Mouse (Mus musculus) stomach, embryonic 16.5 days (tissue): ENCODE data around the gene Tbxas1. TPM values are rescaled to one million over a fixed set of nuclear protein-coding genes. Genes with fewer than 3 reads are reported as not detected.

Source experiments
- ATAC-seq: fragments of 200-750 bp; cut with Nextera tagmentation; 2 replicates; pipeline ENCODE4 v1.8.0; 2017; ENCODE audit warnings: moderate number of reproducible peaks, moderate TSS enrichment; ENCODE audit not compliant: insufficient read depth, low FRiP score
- H3K27ac ChIP-seq: fragments of 300-500 bp; sonication (generic); 2 replicates; pipeline ENCODE4 v1.5.1; 2014; ENCODE audit warnings: low read length
- H3K27me3 ChIP-seq: fragments of 300-500 bp; sonication (generic); 2 replicates; pipeline ENCODE4 v1.6.1; 2014; ENCODE audit warnings: low read length, control low read depth, mixed read lengths; ENCODE audit not compliant: control insufficient read depth, insufficient read depth
- H3K36me3 ChIP-seq: fragments of 300-500 bp; sonication (generic); 2 replicates; pipeline ENCODE4 v1.6.1; 2014; ENCODE audit warnings: low read length; ENCODE audit not compliant: control insufficient read depth, insufficient read depth
- H3K4me1 ChIP-seq: fragments of 300-500 bp; sonication (generic); 2 replicates; pipeline ENCODE4 v1.6.1; 2014; ENCODE audit warnings: low read length, control low read depth, mixed read lengths; ENCODE audit not compliant: control insufficient read depth, insufficient read depth
- H3K4me2 ChIP-seq: fragments of 300-500 bp; sonication (generic); 2 replicates; pipeline ENCODE4 v1.6.1; 2014; ENCODE audit warnings: low read depth, low read length, mixed read lengths
- H3K4me3 ChIP-seq: fragments of 300-500 bp; sonication (generic); replicated peaks from 2 replicates; pipeline ENCODE4 v1.5.1; 2014; ENCODE audit warnings: mild to moderate bottlenecking, low read length
- H3K9ac ChIP-seq: fragments of 300-500 bp; sonication (generic); 2 replicates; pipeline ENCODE4 v1.6.1; 2014; ENCODE audit warnings: low read length
- H3K9me3 ChIP-seq: fragments of 300-500 bp; sonication (generic); replicated peaks from 2 replicates; pipeline ENCODE4 v1.6.1; 2016; ENCODE audit warnings: low read length, control low read depth; ENCODE audit not compliant: control insufficient read depth
- WGBS: fragments of 180-500 bp; shearing (Covaris S2); extraction: QIAGEN DNeasy Blood & Tissue Kit; methylation state at CpG from one replicate; pipeline ENCODE4 v1.1.7; 2014; 5-methylcytosine and 5-hydroxymethylcytosine counted together
- polyA plus RNA-seq: library from polyadenylated mRNA; unstranded; fragments of >200 nt; fragmentation: Nextera tagmentation; extraction: Ambion mirVana; gene quantifications from 2 replicates; pipeline ENCODE4 v1.2.1, GENCODE M21; 2015

The Tbxas1 gene
- polyA plus RNA-seq, 1 experiment from 2014 or later: 4.4 TPM

GRCm38 (mm10) chr6:38847958-38848910 lies 27.0 kb upstream of the Tbxas1 start:
- Histone ChIP-seq H3K9me3 (no peaks in the 10 kb centered on the region), H3K4me3 (no peak overlapping the region), H3K36me3 (no peaks in the 10 kb centered on the region), H3K9ac (no peak overlapping the region), H3K4me1 (peaks cover 52% of the 10 kb centered on the region), H3K4me2 (no peak overlapping the region), H3K27ac (no peak overlapping the region), H3K27me3 (no peaks in the 10 kb centered on the region)
- no peak for ATAC-seq
- WGBS: 58% methylated on average over 3 of the region's 3 CpGs

- Histone ChIP-seq H3K4me2 (no peak overlapping the region), H3K27ac (no peak overlapping the region), H3K36me3 (no peaks in the 10 kb centered on the region), H3K4me1 (peaks cover 53% of the 10 kb centered on the region), H3K27me3 (no peaks in the 10 kb centered on the region), H3K9me3 (no peaks in the 10 kb centered on the region), H3K4me3 (no peak overlapping the region), H3K9ac (no peak overlapping the region)
- WGBS: 89% methylated on average over 6 of the region's 6 CpGs
- ATAC-seq: no peak
Measured at GRCm38 (mm10) chr6:38850715-38851259, 24.4 kb upstream of the Tbxas1 start.

GRCm38 (mm10) chr6:38851740-38852139 lies 23.5 kb upstream of the Tbxas1 start:
- H3K27ac ChIP-seq: no peak overlapping the region

GRCm38 (mm10) chr6:38853561-38853992 lies 21.6 kb upstream of the Tbxas1 start:
- peaks cover 25% of the 10 kb centered on the region for H3K4me1 ChIP-seq
- no peaks in the 10 kb centered on the region for H3K36me3 ChIP-seq
- no peak for ATAC-seq
- 64% methylated on average over 5 of the region's 5 CpGs for WGBS
- H3K9ac ChIP-seq: no peak overlapping the region
- H3K27me3 ChIP-seq: no peaks in the 10 kb centered on the region
- no peaks in the 10 kb centered on the region for H3K9me3 ChIP-seq
- no peak overlapping the region for H3K4me2 ChIP-seq
- no peak overlapping the region for H3K4me3 ChIP-seq
- no peak overlapping the region for H3K27ac ChIP-seq

More at GRCm38 (mm10) chr6:38851740-38852139, 23.5 kb upstream of the Tbxas1 start:
- Histone ChIP-seq H3K4me3 (no peak overlapping the region), H3K9me3 (no peaks in the 10 kb centered on the region), H3K9ac (no peak overlapping the region), H3K27me3 (no peaks in the 10 kb centered on the region), H3K36me3 (no peaks in the 10 kb centered on the region), H3K4me2 (no peak overlapping the region), H3K4me1 (peaks cover 44% of the 10 kb centered on the region)
- no peak for ATAC-seq
- WGBS: 70% methylated on average over 2 of the region's 2 CpGs

DNA sequence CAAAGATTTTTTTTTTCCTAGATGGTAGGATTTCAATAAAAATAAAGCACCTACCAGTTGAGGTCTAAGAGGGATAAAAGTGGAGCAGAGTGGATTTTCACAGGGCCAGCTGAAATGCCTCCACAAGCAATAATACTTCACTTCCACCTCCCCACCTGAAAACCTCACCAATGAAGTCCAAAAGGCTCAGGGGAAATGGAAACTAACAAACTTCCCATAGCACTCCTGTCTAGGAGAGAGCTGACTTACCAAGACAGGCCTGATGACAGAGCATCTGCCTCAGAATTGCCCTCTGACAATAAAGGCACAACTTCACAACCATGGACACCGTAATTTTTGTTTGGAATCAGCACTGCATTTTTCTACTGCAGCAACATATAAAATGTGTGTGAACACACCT lies 15.4 kb upstream of the Tbxas1 start:
- Histone ChIP-seq H3K27me3 (no peaks in the 10 kb centered on the region), H3K4me1 (peaks cover 7% of the 10 kb centered on the region), H3K9ac (no peak overlapping the region), H3K4me2 (no peak overlapping the region), H3K27ac (no peak overlapping the region), H3K9me3 (no peaks in the 10 kb centered on the region), H3K36me3 (no peaks in the 10 kb centered on the region), H3K4me3 (no peak overlapping the region)
- no peak for ATAC-seq
- WGBS: 74% methylated on average over 1 of the region's 1 CpGs

GRCm38 (mm10) chr6:38860301-38860700 lies 14.9 kb upstream of the Tbxas1 start:
- Histone ChIP-seq H3K4me3 (no peak overlapping the region), H3K9ac (no peak overlapping the region), H3K4me1 (peaks cover 12% of the 10 kb centered on the region; the same call in 1 of the 2 replicates), H3K9me3 (no peaks in the 10 kb centered on the region), H3K27me3 (no peaks in the 10 kb centered on the region), H3K27ac (no peak overlapping the region), H3K4me2 (no peak overlapping the region), H3K36me3 (no peaks in the 10 kb centered on the region)
- 93% methylated on average over 2 of the region's 2 CpGs for WGBS
- ATAC-seq: no peak

GRCm38 (mm10) chr6:38863595-38863994 lies 11.6 kb upstream of the Tbxas1 start:
- ATAC-seq: no peak
- WGBS: 16% methylated on average over 3 of the region's 3 CpGs
- H3K9me3 ChIP-seq: no peaks in the 10 kb centered on the region

GRCm38 (mm10) chr6:38865805-38866204 lies 9.4 kb upstream of the Tbxas1 start:
- Histone ChIP-seq H3K36me3 (no peaks in the 10 kb centered on the region), H3K27ac (no peak overlapping the region), H3K4me1 (peaks cover 31% of the 10 kb centered on the region), H3K4me3 (no peak overlapping the region), H3K4me2 (no peak overlapping the region), H3K9ac (no peak overlapping the region), H3K9me3 (no peaks in the 10 kb centered on the region), H3K27me3 (no peaks in the 10 kb centered on the region)
- ATAC-seq: no peak

More at GRCm38 (mm10) chr6:38863595-38863994, 11.6 kb upstream of the Tbxas1 start:
- H3K36me3 ChIP-seq: no peaks in the 10 kb centered on the region
- no peak overlapping the region for H3K4me2 ChIP-seq
- peaks cover 24% of the 10 kb centered on the region for H3K4me1 ChIP-seq
- no peak overlapping the region for H3K4me3 ChIP-seq
- no peaks in the 10 kb centered on the region for H3K27me3 ChIP-seq
- H3K27ac ChIP-seq: no peak overlapping the region
- no peak overlapping the region for H3K9ac ChIP-seq

DNA sequence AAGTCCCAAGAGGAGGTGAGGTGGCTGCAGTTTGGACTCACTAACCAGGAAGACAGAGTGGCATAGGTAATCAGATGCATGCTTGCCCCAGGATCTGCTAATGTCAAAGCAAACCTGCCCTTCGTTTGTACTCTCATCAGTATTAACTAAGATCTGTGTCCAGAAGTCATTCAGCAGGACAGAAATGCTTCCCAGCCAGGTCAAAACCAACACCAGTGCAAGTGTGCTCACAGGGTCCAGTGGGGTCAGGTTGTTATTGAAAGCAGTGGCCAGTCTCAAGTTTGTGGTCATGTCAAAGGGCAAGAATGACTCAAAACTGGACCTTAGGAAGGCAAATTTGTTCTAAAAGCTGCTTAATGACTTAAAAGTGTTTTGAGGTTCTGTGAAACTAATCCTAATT lies 8.8 kb upstream of the Tbxas1 start:
- Histone ChIP-seq H3K4me3 (no peak overlapping the region), H3K36me3 (no peaks in the 10 kb centered on the region), H3K4me2 (no peak overlapping the region), H3K27me3 (no peaks in the 10 kb centered on the region), H3K4me1 (peaks cover 31% of the 10 kb centered on the region), H3K9ac (no peak overlapping the region), H3K9me3 (no peaks in the 10 kb centered on the region), H3K27ac (no peak overlapping the region)
- no peak for ATAC-seq
- WGBS: 61% methylated on average over 1 of the region's 1 CpGs
